8 mouse cellular contexts compared by ENCODE assay signal in the genomic region with DNA sequence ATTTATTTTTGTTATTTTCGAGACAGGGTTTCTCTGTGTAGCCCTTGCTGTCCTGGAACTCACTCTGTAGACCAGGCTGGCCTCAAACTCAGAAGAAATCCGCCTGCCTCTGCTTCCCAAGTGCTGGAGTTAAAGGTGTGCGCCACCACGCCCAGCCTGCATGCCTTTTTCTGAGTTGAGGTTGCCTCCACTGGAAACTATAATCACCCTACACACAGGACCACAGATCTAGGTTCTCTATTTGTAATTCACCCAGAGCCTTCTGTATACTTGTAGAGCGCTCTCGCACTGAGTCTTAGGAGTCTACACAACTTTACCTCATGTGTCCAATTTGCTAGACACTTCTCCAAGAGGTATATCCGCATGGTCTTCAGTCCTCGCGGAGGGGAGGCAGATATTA. TPM values are rescaled to one million over a fixed set of nuclear protein-coding genes. Genes with fewer than 3 reads are reported as not detected.
DNase-seq lines count a peak whose midpoint lies in the region; ATAC-seq and TF ChIP-seq lines count a peak whose summit lies in the region.

No protein-coding gene starts in this region.

- 31% methylated on average over 9 of the region's 9 CpGs for WGBS in heart, embryonic 10.5 days
- 32% methylated on average over 9 of the region's 9 CpGs for WGBS in hindbrain, embryonic 11.5 days

- peaks cover 7% of the 10 kb centered on the region for H3K4me1 ChIP-seq in heart, embryonic 10.5 days
- H3K4me1 ChIP-seq in ES-E14 (ENCODE audit: control insufficient read depth in 2 of 2, insufficient read depth in 2 of 2, low read length in 2 of 2, poor library complexity in 1 of 2): peaks cover 2 to 7% of the 10 kb centered on the region in 2 experiments; a peak in 3 of 4 replicates
- H3K4me1 ChIP-seq in hindbrain, embryonic 11.5 days (replicated peaks; ENCODE audit: control insufficient read depth, insufficient read depth, low read length): no peaks in the 10 kb centered on the region
- H3K4me1 ChIP-seq in megakaryocyte, embryonic 14.5 days: peaks cover 40% of the 10 kb centered on the region

- intact Hi-C loops in heart, postnatal 25 days (cut with DNase I): loop anchor here (2.0 to 5.0 kb wide), 3 partner anchors 35 to 322 kb away; no protein-coding TSS in a partner anchor

- peak overlapping the region; percentile 92 for H3K4me3 ChIP-seq in heart, embryonic 10.5 days
- H3K4me3 ChIP-seq in ES-E14 (ENCODE audit: insufficient read depth in 1 of 2, low read depth in 1 of 2, low read length in 2 of 2, poor library complexity in 1 of 2, severe bottlenecking in 1 of 2): peak overlapping the region; percentile 83 to 89
- peak overlapping the region; percentile 65 for H3K4me3 ChIP-seq in hindbrain, embryonic 11.5 days (ENCODE audit: low read depth, low read length)
- H3K4me3 ChIP-seq in megakaryocyte, embryonic 14.5 days (replicated peaks): peak overlapping the region; percentile 96

- peak overlapping the region; percentile 98 for H3K9ac ChIP-seq in ES-E14 (ENCODE audit: insufficient read depth, low read depth, low read length, poor library complexity, severe bottlenecking)
- H3K9ac ChIP-seq in hindbrain, embryonic 11.5 days (ENCODE audit: low read depth, low read length): peak overlapping the region; percentile 86

- peak overlapping the region; percentile 63 for H3K4me2 ChIP-seq in hindbrain, embryonic 11.5 days (replicated peaks; ENCODE audit: low read depth, low read length)

- no peak for DNase-seq in heart, embryonic 10.5 days (ENCODE audit: low spot score)
- no peak for DNase-seq in heart, postnatal 25 days (ENCODE audit: low spot score)
- no peak for DNase-seq in ES-E14 (ENCODE audit: low read depth, low spot score)
- no peak for DNase-seq in hindbrain, embryonic 11.5 days (ENCODE audit: low spot score)
- DNase-seq in spleen, adult 12 weeks (ENCODE audit: low spot score): no peak
- no peak for DNase-seq in frontal cortex, postnatal 25 days (ENCODE audit: low spot score in 2 of 2)
- DNase-seq in T-cell, adult 2 months (ENCODE audit: low spot score): no peak

- H3K27me3 ChIP-seq in heart, embryonic 10.5 days (ENCODE audit: insufficient read depth, poor library complexity, severe bottlenecking): no peaks in the 10 kb centered on the region
- no peaks in the 10 kb centered on the region for H3K27me3 ChIP-seq in hindbrain, embryonic 11.5 days (ENCODE audit: control insufficient read depth, insufficient read depth, low read length)
- H3K27me3 ChIP-seq in megakaryocyte, embryonic 14.5 days (replicated peaks): peaks cover 3% of the 10 kb centered on the region

- peaks cover 41% of the 10 kb centered on the region for H3K36me3 ChIP-seq in heart, embryonic 10.5 days
- peaks cover 33% of the 10 kb centered on the region for H3K36me3 ChIP-seq in ES-E14 (ENCODE audit: control insufficient read depth, insufficient read depth, low read length, poor library complexity, severe bottlenecking)
- H3K36me3 ChIP-seq in hindbrain, embryonic 11.5 days (ENCODE audit: control insufficient read depth, insufficient read depth, low read length): 0 out of 2 replicates have a peak, but pooled peaks cover 3% of the 10 kb centered on the region
- H3K36me3 ChIP-seq in megakaryocyte, embryonic 14.5 days (replicated peaks; ENCODE audit: low read length): peaks cover 41% of the 10 kb centered on the region

- peak overlapping the region; percentile 93 for H3K27ac ChIP-seq in heart, embryonic 10.5 days
- no peak overlapping the region; the same call in 1 of the 2 replicates for H3K27ac ChIP-seq in ES-E14 (ENCODE audit: insufficient read depth, low read depth, low read length, poor library complexity, severe bottlenecking)
- no peak overlapping the region for H3K27ac ChIP-seq in hindbrain, embryonic 11.5 days (ENCODE audit: low read depth, low read length)

- no peaks in the 10 kb centered on the region for H3K9me3 ChIP-seq in heart, embryonic 10.5 days
- no peaks in the 10 kb centered on the region for H3K9me3 ChIP-seq in ES-E14 (ENCODE audit: control insufficient read depth, insufficient read depth, low read depth, low read length)
- no peaks in the 10 kb centered on the region for H3K9me3 ChIP-seq in hindbrain, embryonic 11.5 days (ENCODE audit: control insufficient read depth, low read length)
- H3K9me3 ChIP-seq in megakaryocyte, embryonic 14.5 days: no peaks in the 10 kb centered on the region

- no peak; the same call in 1 of the 2 replicates for ATAC-seq in hindbrain, embryonic 11.5 days (ENCODE audit: low FRiP score)

- in situ Hi-C loops in ES-E14 (cut with MboI; ENCODE audit: low sequenced_read_pairs in 2 of 2, unreplicated experiment in 2 of 2): no loop called here

TF ChIP-seq in ES-E14, 5 proteins besides CTCF, POLR2A, EP300 and RAD21:
- TF ChIP-seq HCFC1 (IDR thresholded peaks at IDR 0.05; ENCODE audit: borderline replicate concordance, insufficient read depth, low read length) (no peak), ZC3H11A (IDR thresholded peaks at IDR 0.05; ENCODE audit: borderline replicate concordance, low read depth, low read length) (no peak), CHD2 (IDR thresholded peaks at IDR 0.05; ENCODE audit: low read depth, low read length) (no peak), MAFK (IDR thresholded peaks at IDR 0.05; ENCODE audit: insufficient read depth, low read depth, low read length) (no peak), ZNF384 (IDR thresholded peaks at IDR 0.05; ENCODE audit: low read depth, low read length) (no peak)

RNA-seq across cellular contexts. Expression of a gene that starts 0.7 kb away (rescaled TPM):
- 57.5 and 80.1 TPM in 2 replicates for polyA plus RNA-seq in heart, embryonic 10.5 days (2016; fragmentation: Nextera tagmentation; extraction: Ambion mirVana)
- total RNA-seq in heart, postnatal 25 days (2021): 10 to 100 TPM; 20.5 to 21.2 TPM
- total RNA-seq in ES-E14 (2012; rRNA removed): 81.8 and 85.5 TPM in 2 replicates
- polyA plus RNA-seq in hindbrain, embryonic 11.5 days (2014; fragmentation: Nextera tagmentation; extraction: Ambion mirVana): 78.9 and 80.3 TPM in 2 replicates
- polyA plus RNA-seq in megakaryocyte, embryonic 14.5 days (2012; ENCODE audit: insufficient read depth, low replicate concordance): 23.2 and 31.2 TPM in 2 replicates

RNA-seq across cellular contexts. Expression of a gene that starts 12.0 kb away (rescaled TPM):
- polyA plus RNA-seq in heart, embryonic 10.5 days (2016; fragmentation: Nextera tagmentation; extraction: Ambion mirVana): 38.9 and 46.4 TPM in 2 replicates
- 10 to 100 TPM; 20.1 to 22.7 TPM for total RNA-seq in heart, postnatal 25 days (2021)
- total RNA-seq in ES-E14 (2012; rRNA removed): 49.2 and 51.8 TPM in 2 replicates
- 61.2 and 69.5 TPM in 2 replicates for polyA plus RNA-seq in hindbrain, embryonic 11.5 days (2014; fragmentation: Nextera tagmentation; extraction: Ambion mirVana)
- 32.4 and 80.9 TPM in 2 replicates for polyA plus RNA-seq in megakaryocyte, embryonic 14.5 days (2012; ENCODE audit: insufficient read depth, low replicate concordance)

RNA-seq across cellular contexts. Expression of a gene that starts 21.2 kb away (rescaled TPM):
- 3.9 and 4.5 TPM in 2 replicates for polyA plus RNA-seq in heart, embryonic 10.5 days (2016; fragmentation: Nextera tagmentation; extraction: Ambion mirVana)
- 10 to 100 TPM; 27.9 to 33.4 TPM for total RNA-seq in heart, postnatal 25 days (2021)
- total RNA-seq in ES-E14 (2012; rRNA removed): 9.4 and 12.7 TPM in 2 replicates
- polyA plus RNA-seq in hindbrain, embryonic 11.5 days (2014; fragmentation: Nextera tagmentation; extraction: Ambion mirVana): 5.5 and 7.7 TPM in 2 replicates
- 0.43 TPM in 1 of 2 replicates, not detected in the other for polyA plus RNA-seq in megakaryocyte, embryonic 14.5 days (2012; ENCODE audit: insufficient read depth, low replicate concordance)
